ENCODE assay signal across 12 mouse cellular contexts in the genomic region with DNA sequence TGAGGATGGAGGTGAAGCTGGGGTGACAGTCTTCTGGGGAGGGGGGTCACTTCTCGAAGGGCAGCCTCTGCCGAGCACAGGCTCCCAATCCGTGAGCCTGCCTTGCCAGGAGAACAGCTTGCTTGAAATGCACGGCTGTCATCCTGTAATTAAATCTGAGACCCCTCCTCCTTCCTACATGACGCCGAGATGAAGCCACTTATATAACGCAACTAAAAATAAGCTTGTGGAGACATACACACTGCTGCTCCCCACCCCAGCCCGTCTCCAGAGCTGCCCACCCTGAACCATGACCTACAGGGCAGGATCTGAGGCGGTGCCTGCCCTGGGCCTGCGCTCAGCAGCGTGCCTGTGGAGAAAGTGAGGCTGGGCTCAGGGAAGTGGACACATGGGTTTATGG. TPM values are rescaled to one million over a fixed set of nuclear protein-coding genes. Genes with fewer than 3 reads are reported as not detected.
DNase-seq lines count a peak whose midpoint lies in the region; ATAC-seq and TF ChIP-seq lines count a peak whose summit lies in the region.
"Had no signal": no experiment of that assay in that cellular context is flagged by ENCODE, and none has a peak within 500 bp of the region (broad histone marks: within the 10 kb centered on the region; RNA-seq: fewer than 3 reads in every experiment).

No protein-coding gene starts in this region.

- H3K9me3 ChIP-seq in forebrain, embryonic 13.5 days (replicated peaks), result no peaks in the 10 kb centered on the region
- no peaks in the 10 kb centered on the region for H3K9me3 ChIP-seq in forebrain, embryonic 11.5 days (ENCODE audit: control insufficient read depth, low read length)
- no peaks in the 10 kb centered on the region for H3K9me3 ChIP-seq in kidney, postnatal 0 days (replicated peaks; ENCODE audit: low read length)
- H3K9me3 ChIP-seq in stomach, embryonic 16.5 days (replicated peaks; ENCODE audit: control insufficient read depth, low read length), result no peaks in the 10 kb centered on the region
- no peaks in the 10 kb centered on the region for H3K9me3 ChIP-seq in stomach, postnatal 0 days (ENCODE audit: control insufficient read depth, low read length)
- H3K9me3 ChIP-seq: lung, embryonic 15.5 days; midbrain, embryonic 15.5 days had no signal

- H3K27me3 ChIP-seq in forebrain, embryonic 13.5 days, result peaks cover 9% of the 10 kb centered on the region; the same call in 1 of the 2 replicates
- H3K27me3 ChIP-seq in forebrain, embryonic 11.5 days (ENCODE audit: control insufficient read depth, insufficient read depth, low read length), result peaks cover 6% of the 10 kb centered on the region
- no peaks in the 10 kb centered on the region for H3K27me3 ChIP-seq in kidney, postnatal 0 days (ENCODE audit: insufficient read depth, low read length)
- H3K27me3 ChIP-seq in stomach, embryonic 16.5 days (ENCODE audit: control insufficient read depth, insufficient read depth, low read length), result no peaks in the 10 kb centered on the region
- H3K27me3 ChIP-seq in stomach, postnatal 0 days (ENCODE audit: control insufficient read depth, insufficient read depth, low read length), result no peaks in the 10 kb centered on the region
- H3K27me3 ChIP-seq: lung, embryonic 15.5 days had no signal

- 0 out of 2 replicates have a peak overlapping the region, but pooled peaks have one; percentile 36 for H3K9ac ChIP-seq in forebrain, embryonic 13.5 days
- H3K9ac ChIP-seq in forebrain, embryonic 11.5 days (ENCODE audit: low read length), result no peak overlapping the region
- 0 out of 2 replicates have a peak overlapping the region, but pooled peaks have one; percentile 13 for H3K9ac ChIP-seq in kidney, postnatal 0 days (ENCODE audit: low read depth, low read length)
- 0 out of 2 replicates have a peak overlapping the region, but pooled peaks have one; percentile 14 for H3K9ac ChIP-seq in stomach, embryonic 16.5 days (ENCODE audit: low read length)
- H3K9ac ChIP-seq in stomach, postnatal 0 days (ENCODE audit: low read length), result no peak overlapping the region
- H3K9ac ChIP-seq: lung, embryonic 15.5 days; midbrain, embryonic 15.5 days had no signal

- DNase-seq in forebrain, embryonic 11.5 days (ENCODE audit: low spot score), result no peak
- DNase-seq in kidney, postnatal 0 days (ENCODE audit: low spot score), result no peak
- DNase-seq in kidney, adult 8-10 months, result no peak
- DNase-seq in stomach, postnatal 0 days (ENCODE audit: low spot score), result no peak
- DNase-seq: cerebellum, adult 11 months; heart, adult 18-20 months had no signal

- H3K4me2 ChIP-seq in forebrain, embryonic 13.5 days, result peak overlapping the region; percentile 99
- H3K4me2 ChIP-seq in forebrain, embryonic 11.5 days (ENCODE audit: low read depth, low read length, severe bottlenecking), result no peak overlapping the region
- peak overlapping the region; percentile 36 for H3K4me2 ChIP-seq in kidney, postnatal 0 days (ENCODE audit: low read length)
- H3K4me2 ChIP-seq in stomach, embryonic 16.5 days (ENCODE audit: low read depth, low read length), result no peak overlapping the region
- no peak overlapping the region; the same call in 1 of the 2 replicates for H3K4me2 ChIP-seq in stomach, postnatal 0 days (replicated peaks; ENCODE audit: low read depth)
- H3K4me2 ChIP-seq: lung, embryonic 15.5 days; midbrain, embryonic 15.5 days had no signal

- no peak for ATAC-seq in forebrain, embryonic 13.5 days
- no peak for ATAC-seq in forebrain, embryonic 11.5 days (replicated peaks; ENCODE audit: low FRiP score)
- ATAC-seq in kidney, postnatal 0 days (replicated peaks; ENCODE audit: low FRiP score, low read depth), result no peak
- ATAC-seq in stomach, embryonic 16.5 days (ENCODE audit: insufficient read depth, low FRiP score), result no peak
- ATAC-seq in stomach, postnatal 0 days (ENCODE audit: low FRiP score, low TSS enrichment), result no peak
- no peak for ATAC-seq in erythroid progenitor cell, adult 5-6 weeks (replicated peaks; ENCODE audit: low FRiP score, poor library complexity, severe bottlenecking)
- ATAC-seq: midbrain, embryonic 15.5 days had no signal

- no peak for TF ChIP-seq POLR2A in olfactory bulb, adult 2 months (IDR thresholded peaks at IDR 0.05; ENCODE audit: insufficient read depth, low read depth, low read length)

- no peak overlapping the region for H3K4me3 ChIP-seq in forebrain, embryonic 13.5 days
- no peak overlapping the region for H3K4me3 ChIP-seq in forebrain, embryonic 11.5 days (ENCODE audit: low read depth, low read length)
- no peak overlapping the region for H3K4me3 ChIP-seq in kidney, postnatal 0 days (replicated peaks; ENCODE audit: low read depth, low read length)
- no peak overlapping the region for H3K4me3 ChIP-seq in stomach, embryonic 16.5 days (replicated peaks; ENCODE audit: low read length)
- H3K4me3 ChIP-seq in stomach, postnatal 0 days (ENCODE audit: low read depth, low read length), result no peak overlapping the region
- H3K4me3 ChIP-seq in olfactory bulb, adult 2 months (ENCODE audit: insufficient read depth, low read depth, low read length), result peak overlapping the region; percentile 24
- H3K4me3 ChIP-seq: lung, embryonic 15.5 days; midbrain, embryonic 15.5 days had no signal

- no peak for TF ChIP-seq CTCF in kidney, postnatal 0 days (IDR thresholded peaks at IDR 0.05; ENCODE audit: low read depth)
- TF ChIP-seq CTCF in stomach, postnatal 0 days (IDR thresholded peaks at IDR 0.05; ENCODE audit: low read depth), result no peak
- no peak for TF ChIP-seq CTCF in olfactory bulb, adult 2 months (IDR thresholded peaks at IDR 0.05; ENCODE audit: insufficient read depth, low read depth, low read length)

- H3K27ac ChIP-seq in forebrain, embryonic 13.5 days, result peak overlapping the region; percentile 70
- no peak overlapping the region for H3K27ac ChIP-seq in forebrain, embryonic 11.5 days (ENCODE audit: low read depth, low read length)
- peak overlapping the region; percentile 92 for H3K27ac ChIP-seq in kidney, postnatal 0 days
- H3K27ac ChIP-seq in stomach, embryonic 16.5 days (ENCODE audit: low read length), result no peak overlapping the region
- no peak overlapping the region for H3K27ac ChIP-seq in stomach, postnatal 0 days (replicated peaks)
- H3K27ac ChIP-seq in olfactory bulb, adult 2 months (ENCODE audit: insufficient read depth, low read depth, low read length), result peak overlapping the region; percentile 84
- H3K27ac ChIP-seq: lung, embryonic 15.5 days; midbrain, embryonic 15.5 days had no signal

- no peaks in the 10 kb centered on the region for H3K36me3 ChIP-seq in forebrain, embryonic 13.5 days (ENCODE audit: poor library complexity, severe bottlenecking)
- no peaks in the 10 kb centered on the region; the same call in 1 of the 2 replicates for H3K36me3 ChIP-seq in forebrain, embryonic 11.5 days (ENCODE audit: control insufficient read depth, insufficient read depth, low read length)
- H3K36me3 ChIP-seq in kidney, postnatal 0 days (ENCODE audit: insufficient read depth, low read length), result no peaks in the 10 kb centered on the region
- no peaks in the 10 kb centered on the region for H3K36me3 ChIP-seq in stomach, embryonic 16.5 days (ENCODE audit: control insufficient read depth, insufficient read depth, low read length)
- no peaks in the 10 kb centered on the region for H3K36me3 ChIP-seq in stomach, postnatal 0 days (ENCODE audit: control insufficient read depth, insufficient read depth, low read length)
- H3K36me3 ChIP-seq: lung, embryonic 15.5 days; midbrain, embryonic 15.5 days had no signal

- H3K4me1 ChIP-seq in forebrain, embryonic 13.5 days, result peaks cover 88% of the 10 kb centered on the region
- H3K4me1 ChIP-seq in forebrain, embryonic 11.5 days (replicated peaks; ENCODE audit: control insufficient read depth, insufficient read depth, low read length), result peaks cover 8% of the 10 kb centered on the region; the same call in 1 of the 2 replicates
- H3K4me1 ChIP-seq in kidney, postnatal 0 days (replicated peaks; ENCODE audit: insufficient read depth, low read length), result peaks cover 42% of the 10 kb centered on the region
- peaks cover 71% of the 10 kb centered on the region for H3K4me1 ChIP-seq in stomach, embryonic 16.5 days (ENCODE audit: control insufficient read depth, insufficient read depth, low read length)
- H3K4me1 ChIP-seq in stomach, postnatal 0 days (replicated peaks; ENCODE audit: control insufficient read depth, insufficient read depth), result peaks cover 26% of the 10 kb centered on the region
- H3K4me1 ChIP-seq in olfactory bulb, adult 2 months (ENCODE audit: control insufficient read depth, insufficient read depth, low read length), result peaks cover 66% of the 10 kb centered on the region

- no peak for TF ChIP-seq EP300 in stomach, postnatal 0 days (optimal IDR thresholded peaks at IDR 0.05)

- 71% methylated on average over 11 of the region's 11 CpGs for WGBS in forebrain, embryonic 13.5 days
- WGBS in forebrain, embryonic 11.5 days, result 77% methylated on average over 11 of the region's 11 CpGs
- WGBS in kidney, postnatal 0 days, result 30% methylated on average over 11 of the region's 11 CpGs
- WGBS in stomach, embryonic 16.5 days, result 65% methylated on average over 11 of the region's 11 CpGs
- WGBS in stomach, postnatal 0 days, result 61% methylated on average over 11 of the region's 11 CpGs
- WGBS in olfactory bulb, adult 2 months, result 34% methylated on average over 11 of the region's 11 CpGs

RNA-seq across cellular contexts. Expression of a gene that starts 2.4 kb away (rescaled TPM):
- 14.2 and 15.0 TPM in 2 replicates for polyA plus RNA-seq in forebrain, embryonic 13.5 days (2015; fragmentation: Nextera tagmentation; extraction: Ambion mirVana)
- 10.4 and 12.1 TPM in 2 replicates for polyA plus RNA-seq in forebrain, embryonic 11.5 days (2014; fragmentation: Nextera tagmentation; extraction: Ambion mirVana)
- 21.4 and 23.8 TPM in 2 replicates for polyA plus RNA-seq in kidney, postnatal 0 days (2015; fragmentation: Nextera tagmentation; extraction: Ambion mirVana)
- 41.4 and 52.6 TPM in 2 replicates for polyA plus RNA-seq in stomach, embryonic 16.5 days (2015; fragmentation: Nextera tagmentation; extraction: Ambion mirVana)
- 35.1 and 39.2 TPM in 2 replicates for polyA plus RNA-seq in stomach, postnatal 0 days (2015; fragmentation: Nextera tagmentation; extraction: Ambion mirVana)
- not detected in 2 replicates for polyA plus RNA-seq in olfactory bulb, adult 2 months (2012; ENCODE audit: insufficient read depth, insufficient read length, low replicate concordance, missing spikeins)
- total RNA-seq in erythroid progenitor cell, adult 5-6 weeks (2015; ENCODE audit: low replicate concordance), result 1.3 and 1.4 TPM in 2 replicates
- 3.2 and 5.3 TPM in 2 replicates for total RNA-seq in erythroid progenitor cell, adult 5-6 weeks (2017; ENCODE audit: low replicate concordance)

RNA-seq across cellular contexts. Expression of a gene that starts 26.9 kb away (rescaled TPM):
- 91.9 and 103 TPM in 2 replicates for polyA plus RNA-seq in forebrain, embryonic 13.5 days (2015; fragmentation: Nextera tagmentation; extraction: Ambion mirVana)
- polyA plus RNA-seq in forebrain, embryonic 11.5 days (2014; fragmentation: Nextera tagmentation; extraction: Ambion mirVana), result 104 and 107 TPM in 2 replicates
- polyA plus RNA-seq in kidney, postnatal 0 days (2015; fragmentation: Nextera tagmentation; extraction: Ambion mirVana), result 120 and 125 TPM in 2 replicates
- 80.1 and 82.0 TPM in 2 replicates for polyA plus RNA-seq in stomach, embryonic 16.5 days (2015; fragmentation: Nextera tagmentation; extraction: Ambion mirVana)
- polyA plus RNA-seq in stomach, postnatal 0 days (2015; fragmentation: Nextera tagmentation; extraction: Ambion mirVana), result 84.5 and 85.3 TPM in 2 replicates
- not detected in 2 replicates for polyA plus RNA-seq in olfactory bulb, adult 2 months (2012; ENCODE audit: insufficient read depth, insufficient read length, low replicate concordance, missing spikeins)
- 1.3 and 14.4 TPM in 2 replicates for total RNA-seq in erythroid progenitor cell, adult 5-6 weeks (2015; ENCODE audit: low replicate concordance)
- 10.3 and 10.4 TPM in 2 replicates for total RNA-seq in erythroid progenitor cell, adult 5-6 weeks (2017; ENCODE audit: low replicate concordance)

Comparison
In these comparisons a context has a peak if more than half of its experiments do, and no peak if none do; other contexts are left out.
1. H3K27ac ChIP-seq: peak in forebrain, embryonic 13.5 days (single experiment), kidney, postnatal 0 days (single experiment) and olfactory bulb, adult 2 months (single experiment); none in forebrain, embryonic 11.5 days (single experiment), stomach, embryonic 16.5 days (single experiment) and stomach, postnatal 0 days (single experiment).
2. H3K4me2 ChIP-seq: peak in forebrain, embryonic 13.5 days (single experiment) and kidney, postnatal 0 days (single experiment); none in forebrain, embryonic 11.5 days (single experiment), stomach, embryonic 16.5 days (single experiment) and stomach, postnatal 0 days (single experiment).
3. H3K9ac ChIP-seq: peak in forebrain, embryonic 13.5 days (single experiment), kidney, postnatal 0 days (single experiment) and stomach, embryonic 16.5 days (single experiment); none in forebrain, embryonic 11.5 days (single experiment) and stomach, postnatal 0 days (single experiment).
4. RNA of a gene that starts 26.9 kb away (polyA plus RNA-seq): 120 to 125 TPM in kidney, postnatal 0 days, 104 to 107 TPM in forebrain, embryonic 11.5 days, 91.9 to 103 TPM in forebrain, embryonic 13.5 days, 84.5 to 85.3 TPM in stomach, postnatal 0 days and 80.1 to 82.0 TPM in stomach, embryonic 16.5 days; not detected in olfactory bulb, adult 2 months; every median in the first group is over 10 times any median in the second.